Mouse (Mus musculus): ENCODE measurements around the gene Amhr2.

Amhr2 gene

DNA sequence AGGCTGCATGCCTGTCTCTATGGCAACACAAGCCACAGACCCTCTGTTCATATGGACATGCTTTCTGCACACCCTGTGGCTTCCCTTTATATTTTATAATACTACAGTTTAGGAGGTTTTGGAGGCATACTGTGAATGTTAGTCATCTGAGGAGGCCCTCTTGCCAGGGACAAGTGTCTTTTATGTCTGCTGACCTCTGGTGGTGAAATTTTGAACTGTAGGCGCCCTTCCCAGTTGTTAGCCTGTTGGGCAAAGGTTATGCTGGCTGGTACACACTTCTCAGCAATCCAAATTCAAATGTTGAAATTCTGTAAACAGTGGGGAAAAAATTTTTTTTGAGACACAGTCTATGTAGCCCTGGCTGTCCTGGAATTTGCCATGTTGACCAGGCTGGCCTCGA lies 2.7 kb upstream of the Amhr2 start:
- peaks cover 7% of the 10 kb centered on the region for H3K36me3 ChIP-seq (ENCODE audit: insufficient read depth, low read length)
- TF ChIP-seq NANOG (IDR thresholded peaks at IDR 0.05; ENCODE audit: borderline replicate concordance, low read length): no peak
- TF ChIP-seq CTCF (conservative IDR thresholded peaks at IDR 0.05; ENCODE audit: low read length): peak; percentile 99

DNA sequence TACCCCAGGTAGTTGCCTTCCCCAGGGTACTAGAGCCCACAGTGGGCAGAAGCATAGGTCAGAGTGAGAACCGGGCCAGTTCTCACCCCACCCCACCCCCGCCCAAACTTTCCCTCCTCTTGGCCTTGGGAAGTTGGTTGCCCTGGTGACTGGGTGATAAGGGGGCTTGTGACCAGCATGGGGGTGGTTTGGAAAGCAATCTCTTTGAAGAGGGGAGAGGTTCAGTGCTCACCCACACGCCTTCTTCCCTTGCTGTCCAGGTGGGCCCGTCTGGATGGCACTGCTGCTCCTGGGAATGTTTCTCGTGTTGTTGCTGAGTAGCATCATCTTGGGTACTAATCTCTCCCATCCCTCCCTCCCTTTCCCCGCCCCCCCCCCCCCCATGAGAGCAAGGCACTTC lies 1.3 kb downstream of the Amhr2 start:
- peaks cover 40% of the 10 kb centered on the region for H3K4me1 ChIP-seq (replicated peaks; ENCODE audit: low read depth, low read length)
- TF ChIP-seq POU5F1 (IDR thresholded peaks at IDR 0.05; ENCODE audit: borderline replicate concordance, low read length): no peak
- no peak for TF ChIP-seq CTCF (conservative IDR thresholded peaks at IDR 0.05; ENCODE audit: low read length)
- no peak for TF ChIP-seq NANOG (IDR thresholded peaks at IDR 0.05; ENCODE audit: borderline replicate concordance, low read length)
- no peaks in the 10 kb centered on the region for H3K9me3 ChIP-seq (ENCODE audit: low read length)
- H3K27me3 ChIP-seq (ENCODE audit: insufficient read depth, low read length): peaks cover 6% of the 10 kb centered on the region; the same call in 1 of the 2 replicates
- H3K4me3 ChIP-seq (replicated peaks; ENCODE audit: low read length): no peak overlapping the region
- no peaks in the 10 kb centered on the region for H3K36me3 ChIP-seq (ENCODE audit: insufficient read depth, low read length)

More for the DNA sequence above, 2.7 kb upstream of the Amhr2 start:
- Histone ChIP-seq H3K4me3 (replicated peaks; ENCODE audit: low read length) (no peak overlapping the region), H3K27me3 (ENCODE audit: insufficient read depth, low read length) (peaks cover 6% of the 10 kb centered on the region; the same call in 1 of the 2 replicates), H3K9me3 (ENCODE audit: low read length) (no peaks in the 10 kb centered on the region), H3K4me1 (replicated peaks; ENCODE audit: low read depth, low read length) (peaks cover 27% of the 10 kb centered on the region)

DNA sequence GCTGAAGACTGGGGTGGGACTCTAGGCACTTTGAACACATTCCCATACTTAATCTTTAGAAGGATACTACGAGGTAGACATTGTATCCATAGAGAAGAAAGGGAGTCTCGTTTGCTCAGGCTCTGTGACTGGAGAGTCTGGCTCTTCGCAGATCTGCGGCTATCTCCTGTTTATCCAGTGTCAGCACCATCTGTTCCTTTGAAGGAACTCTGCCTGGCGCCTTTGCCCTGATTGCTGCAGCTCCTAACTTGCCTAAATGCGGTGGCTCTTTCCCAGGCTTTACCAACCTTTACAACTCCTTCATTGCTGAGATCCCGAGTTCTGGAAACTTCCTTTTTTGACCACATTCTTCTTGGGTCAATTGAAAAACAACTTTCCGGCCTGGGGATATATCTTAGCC lies 4.2 kb downstream of the Amhr2 start:
- H3K4me1 ChIP-seq (replicated peaks; ENCODE audit: low read depth, low read length): peaks cover 68% of the 10 kb centered on the region
- peaks cover 7% of the 10 kb centered on the region; the same call in 1 of the 2 replicates for H3K36me3 ChIP-seq (ENCODE audit: insufficient read depth, low read length)
- no peaks in the 10 kb centered on the region for H3K9me3 ChIP-seq (ENCODE audit: low read length)
- no peak overlapping the region for H3K4me3 ChIP-seq (replicated peaks; ENCODE audit: low read length)
- H3K27me3 ChIP-seq (ENCODE audit: insufficient read depth, low read length): peaks cover 8% of the 10 kb centered on the region
- no peak for TF ChIP-seq CTCF (conservative IDR thresholded peaks at IDR 0.05; ENCODE audit: low read length)
- TF ChIP-seq POU5F1 (IDR thresholded peaks at IDR 0.05; ENCODE audit: borderline replicate concordance, low read length): no peak
- no peak for TF ChIP-seq NANOG (IDR thresholded peaks at IDR 0.05; ENCODE audit: borderline replicate concordance, low read length)

GRCm38 (mm10) chr15:102450928-102451327 lies 5.8 kb downstream of the Amhr2 start:
- Histone ChIP-seq H3K4me3 (replicated peaks; ENCODE audit: low read length) (peak overlapping the region; percentile 43; the same call in 1 of the 2 replicates), H3K36me3 (ENCODE audit: insufficient read depth, low read length) (peaks cover 7% of the 10 kb centered on the region; the same call in 1 of the 2 replicates), H3K9me3 (ENCODE audit: low read length) (no peaks in the 10 kb centered on the region), H3K27me3 (ENCODE audit: insufficient read depth, low read length) (peaks cover 3% of the 10 kb centered on the region; the same call in 1 of the 2 replicates), H3K4me1 (replicated peaks; ENCODE audit: low read depth, low read length) (peaks cover 59% of the 10 kb centered on the region)
- no peak for TF ChIP-seq POU5F1 (IDR thresholded peaks at IDR 0.05; ENCODE audit: borderline replicate concordance, low read length)
- TF ChIP-seq CTCF (conservative IDR thresholded peaks at IDR 0.05; ENCODE audit: low read length): no peak
- TF ChIP-seq NANOG (IDR thresholded peaks at IDR 0.05; ENCODE audit: borderline replicate concordance, low read length): no peak

- Histone ChIP-seq H3K36me3 (ENCODE audit: insufficient read depth, low read length) (peaks cover 7% of the 10 kb centered on the region; the same call in 1 of the 2 replicates), H3K27me3 (ENCODE audit: insufficient read depth, low read length) (peaks cover 3% of the 10 kb centered on the region; the same call in 1 of the 2 replicates), H3K9me3 (ENCODE audit: low read length) (no peaks in the 10 kb centered on the region), H3K4me3 (replicated peaks; ENCODE audit: low read length) (peak overlapping the region; percentile 75), H3K4me1 (replicated peaks; ENCODE audit: low read depth, low read length) (peaks cover 56% of the 10 kb centered on the region)
- TF ChIP-seq POU5F1 (IDR thresholded peaks at IDR 0.05; ENCODE audit: borderline replicate concordance, low read length) (no peak), CTCF (conservative IDR thresholded peaks at IDR 0.05; ENCODE audit: low read length) (no peak), NANOG (IDR thresholded peaks at IDR 0.05; ENCODE audit: borderline replicate concordance, low read length) (no peak)
These were observed 6.7 kb downstream of the Amhr2 start for GRCm38 (mm10) chr15:102451666-102452430.

GRCm38 (mm10) chr15:102455993-102456392 lies 10.8 kb downstream of the Amhr2 start:
- H3K9me3 ChIP-seq (ENCODE audit: low read length): no peaks in the 10 kb centered on the region
- peak; percentile 54 for TF ChIP-seq CTCF (conservative IDR thresholded peaks at IDR 0.05; ENCODE audit: low read length)
- TF ChIP-seq POU5F1 (IDR thresholded peaks at IDR 0.05; ENCODE audit: borderline replicate concordance, low read length): no peak
- H3K4me1 ChIP-seq (replicated peaks; ENCODE audit: low read depth, low read length): peaks cover 73% of the 10 kb centered on the region

DNA sequence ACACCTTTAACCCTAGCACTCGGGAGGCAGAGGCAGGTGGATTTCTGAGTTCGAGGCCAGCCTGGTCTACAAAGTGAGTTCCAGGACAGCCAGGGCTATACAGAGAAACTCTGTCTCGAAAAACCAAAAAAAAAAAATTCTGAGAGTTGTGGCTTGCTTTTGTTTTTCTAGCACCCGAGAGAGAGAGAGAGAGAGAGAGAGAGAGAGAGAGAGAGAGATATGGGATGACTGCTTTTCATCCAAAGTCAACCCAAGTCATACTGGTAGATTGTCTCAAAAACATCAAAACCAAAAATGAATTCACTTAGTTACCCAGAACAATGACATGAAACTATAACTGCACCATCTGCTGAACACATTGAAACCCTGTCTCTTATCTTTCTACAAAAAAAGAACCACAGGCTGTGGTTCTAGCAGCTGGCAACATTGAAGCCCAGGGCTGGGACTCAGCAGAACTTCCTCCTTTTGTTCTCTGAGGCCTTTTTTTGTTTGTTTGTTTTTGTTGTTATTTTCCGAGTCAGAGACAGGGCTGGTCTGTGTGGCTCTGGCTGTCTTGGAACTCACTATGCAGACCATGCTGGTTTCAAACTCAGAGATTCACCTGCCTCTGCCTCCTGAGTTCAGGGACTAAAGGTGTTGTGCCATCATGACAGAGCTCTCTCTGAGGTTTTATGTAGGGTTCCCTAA lies 13.0 kb downstream of the Amhr2 start:
- Histone ChIP-seq H3K9me3 (ENCODE audit: low read length) (no peaks in the 10 kb centered on the region), H3K4me1 (replicated peaks; ENCODE audit: low read depth, low read length) (peaks cover 70% of the 10 kb centered on the region), H3K4me3 (replicated peaks; ENCODE audit: low read length) (peak overlapping the region; percentile 80; the same call in 1 of the 2 replicates), H3K36me3 (ENCODE audit: insufficient read depth, low read length) (peaks cover 24% of the 10 kb centered on the region), H3K27me3 (ENCODE audit: insufficient read depth, low read length) (no peaks in the 10 kb centered on the region)
- TF ChIP-seq POU5F1 (IDR thresholded peaks at IDR 0.05; ENCODE audit: borderline replicate concordance, low read length): no peak
- TF ChIP-seq NANOG (IDR thresholded peaks at IDR 0.05; ENCODE audit: borderline replicate concordance, low read length): no peak
- no peak for TF ChIP-seq CTCF (conservative IDR thresholded peaks at IDR 0.05; ENCODE audit: low read length)

More at GRCm38 (mm10) chr15:102455993-102456392, 10.8 kb downstream of the Amhr2 start:
- peaks cover 3% of the 10 kb centered on the region; the same call in 1 of the 2 replicates for H3K27me3 ChIP-seq (ENCODE audit: insufficient read depth, low read length)
- peaks cover 9% of the 10 kb centered on the region; the same call in 1 of the 2 replicates for H3K36me3 ChIP-seq (ENCODE audit: insufficient read depth, low read length)
- no peak overlapping the region for H3K4me3 ChIP-seq (replicated peaks; ENCODE audit: low read length)

GRCm38 (mm10) chr15:102458904-102459317 lies 13.7 kb downstream of the Amhr2 start, which contains the start of gene Prr13:
Gene Prr13, plus strand, starts transcription at chr15:102459028.
- peak within 1 kb of the TSS; percentile 80 for H3K4me3 ChIP-seq (replicated peaks; ENCODE audit: low read length)
- H3K36me3 ChIP-seq (ENCODE audit: insufficient read depth, low read length): peaks cover 27% of the 10 kb centered on the region
- no peaks in the 10 kb centered on the region for H3K9me3 ChIP-seq (ENCODE audit: low read length)
- peaks cover 70% of the 10 kb centered on the region for H3K4me1 ChIP-seq (replicated peaks; ENCODE audit: low read depth, low read length)
- TF ChIP-seq NANOG (IDR thresholded peaks at IDR 0.05; ENCODE audit: borderline replicate concordance, low read length) (0 out of 2 replicates have a peak, but pooled peaks have one; percentile 13), POU5F1 (IDR thresholded peaks at IDR 0.05; ENCODE audit: borderline replicate concordance, low read length) (no peak), CTCF (conservative IDR thresholded peaks at IDR 0.05; ENCODE audit: low read length) (peak; percentile 35)
- H3K27me3 ChIP-seq (ENCODE audit: insufficient read depth, low read length): no peaks in the 10 kb centered on the region

Measured in E14TG2a.4 (cell line).